Mouse (Mus musculus) G1E-ER4 (cell line): ENCODE data around the gene Trim43c. TPM values are rescaled to one million over a fixed set of nuclear protein-coding genes. Genes with fewer than 3 reads are reported as not detected.
"Not testable (repeated sequence)": the region's sequence is repeated elsewhere in the genome, so short reads cannot be mapped to it uniquely, and the experiment has no call there.

Source experiments
- GATA1 ChIP-seq: IDR thresholded peaks from one replicate; pipeline ENCODE4 v1.8.0; 2012; ENCODE audit warnings: low read length, inconsistent platforms
- polyA plus RNA-seq: library from polyadenylated mRNA; stranded (reverse); fragments of >175 nt; gene quantifications from 2 replicates; pipeline ENCODE4 v1.2.3, GENCODE M21; 2012

Gene Trim43c
- not detected in 2 replicates for polyA plus RNA-seq

DNA sequence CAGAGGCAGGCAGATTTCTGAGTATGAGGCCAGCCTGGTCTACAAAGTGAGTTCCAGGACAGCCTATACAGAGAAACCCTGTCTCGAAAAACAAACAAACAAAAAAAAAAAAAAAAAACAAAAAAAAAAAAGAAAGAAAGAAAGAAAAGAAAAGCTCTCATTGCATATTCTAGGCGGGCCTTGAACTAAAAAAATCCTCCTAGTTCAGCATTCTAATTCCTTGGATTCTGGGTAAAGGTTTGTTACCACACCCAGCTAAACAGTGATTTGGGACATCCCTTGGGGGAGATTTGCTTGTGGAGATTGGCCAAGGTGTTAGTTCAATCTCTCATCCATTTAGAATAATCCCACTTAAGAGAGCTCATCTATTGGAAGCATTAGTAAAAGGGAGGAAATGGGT is at the start of gene Trim43c:
Gene Trim43c, plus strand, starts transcription at position 301 of the 400 bp plus-strand sequence.
- TF ChIP-seq GATA1, result not testable (repeated sequence)

Other genes starting within 250 kb of the Trim43c start
- gene Mthfsl, start 118.9 kb upstream of the Trim43c start, polyA plus RNA-seq, result 2.3 and 2.8 TPM in 2 replicates
- gene Bcl2a1d, start 107.2 kb upstream of the Trim43c start, polyA plus RNA-seq, result not detected in 2 replicates
- not detected in 2 replicates for gene Bcl2a1a, start 117.7 kb downstream of the Trim43c start, polyA plus RNA-seq